Mouse (Mus musculus): ENCODE data around the gene Mycbp2.

Mycbp2 gene

DNA sequence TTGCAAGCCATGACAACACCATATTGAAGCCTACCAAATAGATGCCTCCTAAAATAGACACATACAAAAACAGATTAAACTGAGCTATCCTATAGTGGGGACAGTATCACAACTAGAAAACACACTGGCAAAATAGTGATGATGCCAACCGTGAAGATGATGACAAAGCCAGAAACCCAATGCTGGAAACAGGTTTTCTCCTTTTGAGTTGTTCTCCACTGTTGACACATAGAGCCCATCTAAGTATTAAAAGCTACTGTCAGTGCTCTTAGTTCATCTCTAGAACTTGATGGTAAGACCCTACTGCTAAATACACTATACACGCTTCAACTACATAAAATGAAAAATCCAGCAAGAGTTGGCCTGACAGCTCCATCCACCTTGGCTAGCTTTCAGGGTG is 86.2 kb downstream of the Mycbp2 start:
- no peak for DNase-seq (ENCODE audit: low spot score in 2 of 2)

GRCm38 (mm10) chr14:103258745-103259144 is 87.9 kb downstream of the Mycbp2 start:
- no peak for DNase-seq (ENCODE audit: low spot score in 2 of 2)

- no peak for DNase-seq (ENCODE audit: low spot score in 2 of 2)
Observed at GRCm38 (mm10) chr14:103256866-103257265, 89.7 kb downstream of the Mycbp2 start.

DNA sequence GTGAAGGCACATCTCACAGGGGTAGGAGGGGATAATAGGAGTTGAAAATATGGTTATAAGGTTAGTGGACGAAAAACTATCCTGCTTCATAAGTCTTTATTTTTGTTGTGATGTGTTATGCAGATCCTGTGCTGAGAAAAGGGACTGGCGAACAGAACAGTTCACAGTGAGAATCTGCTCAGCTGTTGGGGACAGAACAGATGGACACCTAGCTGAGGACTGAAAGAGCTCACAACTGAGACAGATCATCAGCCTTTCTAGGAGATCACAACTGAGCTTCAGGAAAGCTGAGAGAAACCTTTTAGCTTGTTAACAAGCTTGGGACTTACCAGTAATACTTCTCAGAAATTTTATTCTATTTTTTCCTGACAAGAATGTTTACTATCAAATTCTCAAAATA is 92.3 kb downstream of the Mycbp2 start:
- no peak for DNase-seq (ENCODE audit: low spot score in 2 of 2)

- no peak for DNase-seq (ENCODE audit: low spot score in 2 of 2)
Observed at GRCm38 (mm10) chr14:103242020-103242419, 104.6 kb downstream of the Mycbp2 start.

- DNase-seq (ENCODE audit: low spot score in 2 of 2), result no peak
Observed at GRCm38 (mm10) chr14:103234770-103235169, 111.8 kb downstream of the Mycbp2 start.

- DNase-seq (ENCODE audit: low spot score in 2 of 2), result no peak
Observed at GRCm38 (mm10) chr14:103233640-103234593, 112.7 kb downstream of the Mycbp2 start.

DNA sequence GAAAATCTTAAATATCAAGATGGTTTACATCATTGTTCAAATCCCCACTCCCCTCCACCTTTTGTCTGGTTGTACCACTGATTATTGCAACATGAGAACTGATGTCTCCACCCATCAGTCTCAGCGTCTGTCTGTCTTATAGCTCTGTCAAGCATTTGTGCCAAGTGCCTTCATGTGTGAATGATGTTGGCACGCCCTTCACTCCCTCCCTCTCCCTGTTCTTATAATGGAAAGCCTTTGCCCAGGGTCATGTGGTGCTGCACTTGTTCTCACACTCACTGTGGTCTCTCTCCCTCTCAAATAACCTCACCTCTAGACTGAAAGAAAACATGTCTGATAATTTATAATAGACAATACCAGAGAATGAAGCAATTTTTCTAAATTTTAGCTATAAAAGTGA is 124.3 kb downstream of the Mycbp2 start:
- DNase-seq (ENCODE audit: low spot score in 2 of 2), result no peak

DNA sequence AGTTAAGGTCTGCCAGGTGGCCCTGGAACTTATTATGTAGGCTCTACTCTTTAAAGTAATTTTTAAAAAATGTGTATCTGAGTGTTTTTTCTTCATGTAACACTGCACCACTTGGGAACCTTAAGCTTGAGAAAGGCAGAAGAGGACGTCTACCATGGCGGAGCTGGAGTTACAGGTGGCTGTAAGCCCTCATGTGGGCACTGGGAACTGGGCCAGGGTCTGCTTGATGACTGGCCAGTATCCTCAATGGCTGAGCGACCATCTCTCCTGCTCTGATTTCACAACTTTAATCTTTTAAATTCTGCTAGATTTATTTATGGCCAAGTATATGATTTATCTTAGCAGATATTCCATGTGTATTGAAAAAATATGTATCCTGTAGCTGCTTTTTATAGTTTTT is 124.9 kb downstream of the Mycbp2 start:
- no peak for DNase-seq (ENCODE audit: low spot score in 2 of 2)

DNA sequence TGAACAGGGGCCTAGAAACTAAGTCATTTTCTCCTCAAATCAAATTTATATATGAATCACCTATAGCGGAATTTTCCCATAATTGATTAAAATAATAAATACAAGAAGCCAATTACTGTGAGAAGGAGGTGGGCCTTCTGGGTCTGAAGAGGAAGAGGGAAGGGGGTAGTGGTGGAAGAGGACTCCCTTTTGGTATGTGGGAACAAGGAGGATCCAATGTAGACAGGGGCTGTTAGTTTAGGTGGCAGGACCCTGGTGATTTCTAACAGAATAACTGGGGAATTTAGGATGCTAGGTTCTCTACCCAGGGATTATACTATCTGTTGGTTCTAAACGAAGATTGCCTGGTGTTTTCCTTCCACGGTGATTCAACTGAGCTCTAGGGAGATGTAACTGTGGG is 130.3 kb downstream of the Mycbp2 start:
- no peak for DNase-seq (ENCODE audit: low spot score in 2 of 2)

DNA sequence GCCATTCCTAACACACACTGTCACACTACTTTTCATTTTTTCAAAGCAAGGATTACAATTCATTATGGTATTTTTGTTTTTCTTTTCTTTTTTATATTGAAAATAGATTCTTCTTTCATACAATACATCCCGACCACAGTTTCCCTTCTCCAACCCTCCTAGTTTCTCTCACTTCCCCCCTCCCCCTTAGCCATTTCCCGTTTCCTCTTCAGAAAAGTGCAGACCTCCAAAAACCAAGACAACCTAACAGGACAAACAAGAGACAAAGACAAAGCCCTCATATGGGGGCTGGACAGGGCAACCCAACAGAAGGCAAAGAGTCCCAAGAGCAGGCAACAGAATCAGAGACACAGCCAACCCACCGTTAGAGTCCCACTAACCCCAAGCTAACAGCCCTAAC is 160.0 kb downstream of the Mycbp2 start:
- no peak for DNase-seq (ENCODE audit: low spot score in 2 of 2)

GRCm38 (mm10) chr14:103186076-103186475 is 160.5 kb downstream of the Mycbp2 start:
- no peak for DNase-seq (ENCODE audit: low spot score in 2 of 2)

GRCm38 (mm10) chr14:103180096-103180495 is 166.5 kb downstream of the Mycbp2 start:
- no peak for DNase-seq (ENCODE audit: low spot score in 2 of 2)

DNA sequence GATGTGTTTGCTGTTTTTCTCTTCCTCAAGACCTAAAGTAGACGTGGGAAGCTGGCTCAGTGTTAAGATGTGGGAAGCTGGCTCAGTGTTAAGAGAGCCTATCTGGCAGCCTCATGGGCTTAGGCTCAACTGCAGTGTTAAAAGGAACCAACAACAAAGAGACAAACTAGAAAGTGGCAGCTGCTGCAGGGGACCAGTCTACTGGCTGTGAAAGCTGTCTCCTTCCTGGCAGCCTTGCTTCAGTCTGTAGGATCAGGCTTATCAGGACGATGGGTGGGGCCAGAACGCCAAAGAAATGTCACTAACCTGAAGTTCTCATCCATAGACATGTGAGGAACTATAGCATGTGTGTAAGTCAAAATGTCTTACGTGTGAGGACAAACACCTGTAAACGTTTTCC is 183.7 kb downstream of the Mycbp2 start:
- no peak for DNase-seq (ENCODE audit: low spot score in 2 of 2)

- DNase-seq (ENCODE audit: low spot score in 2 of 2), result peak; percentile 3 to 14
Observed at GRCm38 (mm10) chr14:103155685-103156084, 190.9 kb downstream of the Mycbp2 start.

DNA sequence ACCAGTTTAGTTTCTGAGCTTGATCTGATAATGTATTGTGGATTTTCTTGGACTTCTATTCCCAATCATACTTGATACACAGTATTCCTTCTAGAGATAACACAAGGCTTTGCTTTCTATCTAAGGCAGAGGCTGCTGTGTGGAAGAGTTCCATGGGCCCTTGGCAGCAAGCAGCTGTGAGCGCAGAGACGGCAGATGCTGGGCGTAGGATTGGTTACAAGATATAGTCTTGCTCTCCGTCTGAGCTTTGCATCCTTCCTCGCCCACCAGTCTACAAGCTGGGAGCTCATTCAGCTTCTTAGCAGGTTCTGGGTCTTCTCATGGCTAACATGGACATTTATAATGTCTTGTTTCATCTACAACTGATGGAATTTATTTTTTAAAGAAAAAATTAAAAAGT is 196.5 kb downstream of the Mycbp2 start:
- no peak for DNase-seq (ENCODE audit: low spot score in 2 of 2)

- no peak for DNase-seq (ENCODE audit: low spot score in 2 of 2)
Observed at GRCm38 (mm10) chr14:103131991-103132390, 214.6 kb downstream of the Mycbp2 start.

GRCm38 (mm10) chr14:103125756-103126155 is 220.9 kb downstream of the Mycbp2 start:
- no peak for DNase-seq (ENCODE audit: low spot score in 2 of 2)

DNA sequence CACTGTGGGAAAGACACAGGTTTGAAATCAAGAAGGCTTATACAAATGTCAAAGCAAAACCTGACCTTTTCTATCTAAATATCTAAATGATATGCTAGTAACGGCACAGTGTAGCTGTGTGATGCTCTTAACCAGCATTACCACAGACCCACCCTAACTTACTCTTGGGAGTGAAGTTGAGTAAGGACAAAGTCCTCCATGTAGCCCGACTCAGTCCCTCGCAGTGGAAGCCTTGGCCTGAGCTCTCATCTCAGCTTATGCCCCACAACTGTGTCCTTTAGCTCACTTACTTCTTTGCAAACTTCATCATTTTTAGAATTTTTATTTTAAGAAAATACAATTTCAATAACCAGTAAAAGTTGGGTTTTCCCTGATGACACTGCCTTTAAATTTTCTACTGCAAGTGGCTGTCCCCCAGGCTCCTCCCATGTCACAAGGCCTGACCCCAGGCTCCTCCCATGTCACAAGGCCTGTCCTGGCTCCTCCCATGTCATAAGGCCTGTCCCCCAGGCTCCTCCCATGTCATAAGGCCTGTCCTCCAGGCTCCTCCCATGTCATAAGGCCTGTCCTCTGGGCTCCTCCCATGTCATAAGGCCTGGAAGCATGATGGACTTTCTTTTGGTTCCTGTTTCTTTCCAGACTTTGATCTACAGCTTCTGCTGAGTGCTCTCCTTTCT is 231.5 kb downstream of the Mycbp2 start:
- no peak for DNase-seq (ENCODE audit: low spot score in 2 of 2)

GRCm38 (mm10) chr14:103112606-103113363 is 233.8 kb downstream of the Mycbp2 start:
- DNase-seq (ENCODE audit: low spot score in 2 of 2), result no peak

GRCm38 (mm10) chr14:103109971-103110370 is 236.6 kb downstream of the Mycbp2 start:
- DNase-seq (ENCODE audit: low spot score in 2 of 2), result no peak

GRCm38 (mm10) chr14:103106301-103106700 is 240.3 kb downstream of the Mycbp2 start:
- DNase-seq (ENCODE audit: low spot score in 2 of 2), result no peak

All from heart, adult 9 months (tissue).